Mouse (Mus musculus): ENCODE measurements around the gene Gm8909. TPM values are rescaled to one million over a fixed set of nuclear protein-coding genes. Genes with fewer than 3 reads are reported as not detected.
"Not testable (repeated sequence)": the region's sequence is repeated elsewhere in the genome, so short reads cannot be mapped to it uniquely, and the experiment has no call there.

The Gm8909 gene
- total and polyA plus RNA-seq, 2 experiments from 2014 or later = not detected

DNA sequence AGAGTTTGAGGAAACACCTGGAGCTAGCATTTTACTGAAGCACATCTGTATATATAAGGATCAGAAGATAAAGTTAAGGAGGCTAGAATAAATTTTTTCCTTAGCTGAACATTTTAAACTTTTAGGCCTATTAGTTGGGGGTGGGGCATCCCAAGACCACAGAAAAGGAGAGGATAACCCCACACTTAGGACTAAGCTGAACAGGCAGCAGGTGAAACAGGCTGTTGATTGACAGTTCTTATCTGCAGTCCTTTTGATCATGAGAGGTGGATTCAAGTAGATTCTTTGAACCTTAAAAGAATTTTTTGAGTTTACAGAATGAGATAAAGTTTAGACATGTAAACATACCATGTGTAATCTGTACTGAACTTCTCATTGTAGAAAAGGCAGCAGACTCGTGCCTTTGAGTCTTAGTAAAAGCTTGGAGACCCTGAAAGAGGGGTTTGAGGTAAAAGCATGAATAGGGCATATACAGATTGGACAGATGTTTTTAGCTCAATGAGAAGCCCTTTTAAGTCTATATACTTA is 2.0 kb upstream of the Gm8909 start:
- Histone ChIP-seq H3K9ac (no peak overlapping the region), H3K27ac (ENCODE audit: low read depth, low read length) (no peak overlapping the region), H3K9me3 (ENCODE audit: low read length) (no peaks in the 10 kb centered on the region), H3K27me3 (ENCODE audit: insufficient read depth, low read length) (peaks cover 25% of the 10 kb centered on the region), H3K4me2 (ENCODE audit: low read depth) (no peak overlapping the region), H3K4me3 (ENCODE audit: low read depth, low read length) (no peak overlapping the region), H3K36me3 (ENCODE audit: insufficient read depth) (no peaks in the 10 kb centered on the region), H3K4me1 (ENCODE audit: insufficient read depth) (no peaks in the 10 kb centered on the region)
- ATAC-seq = no peak
- TF ChIP-seq CTCF (IDR thresholded peaks at IDR 0.05; ENCODE audit: low read depth) = no peak
- DNase-seq = no peak
- WGBS = 34% methylated on average over 1 of the region's 1 CpGs

DNA sequence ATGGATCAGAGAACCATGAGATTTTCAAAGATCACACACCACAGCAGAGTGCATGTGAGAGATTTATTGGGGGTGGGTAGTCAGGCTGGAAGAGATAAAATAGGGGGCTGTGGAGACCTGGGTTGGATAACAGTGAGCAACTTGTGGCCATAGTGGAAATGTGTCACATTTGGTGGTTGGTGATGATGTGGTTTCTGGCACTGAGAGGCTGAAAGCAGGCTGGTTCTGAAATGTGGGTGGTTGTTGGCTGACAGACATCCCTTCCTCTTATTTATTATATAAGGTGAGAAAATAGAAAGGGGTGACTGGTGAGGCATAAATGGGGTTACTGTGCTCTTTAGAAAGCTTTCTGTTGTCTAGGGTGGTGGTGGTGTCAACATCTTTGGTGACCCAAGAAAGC is 1.4 kb upstream of the Gm8909 start:
- Histone ChIP-seq H3K27me3 (ENCODE audit: insufficient read depth, low read length) (peaks cover 31% of the 10 kb centered on the region), H3K9me3 (ENCODE audit: low read length) (no peaks in the 10 kb centered on the region), H3K9ac (no peak overlapping the region), H3K36me3 (ENCODE audit: insufficient read depth) (no peaks in the 10 kb centered on the region), H3K4me3 (ENCODE audit: low read depth, low read length) (no peak overlapping the region), H3K4me2 (ENCODE audit: low read depth) (no peak overlapping the region), H3K27ac (ENCODE audit: low read depth, low read length) (no peak overlapping the region), H3K4me1 (ENCODE audit: insufficient read depth) (no peaks in the 10 kb centered on the region)
- no peak for TF ChIP-seq CTCF (IDR thresholded peaks at IDR 0.05; ENCODE audit: low read depth)
- DNase-seq (no peak), ATAC-seq (no peak)

DNA sequence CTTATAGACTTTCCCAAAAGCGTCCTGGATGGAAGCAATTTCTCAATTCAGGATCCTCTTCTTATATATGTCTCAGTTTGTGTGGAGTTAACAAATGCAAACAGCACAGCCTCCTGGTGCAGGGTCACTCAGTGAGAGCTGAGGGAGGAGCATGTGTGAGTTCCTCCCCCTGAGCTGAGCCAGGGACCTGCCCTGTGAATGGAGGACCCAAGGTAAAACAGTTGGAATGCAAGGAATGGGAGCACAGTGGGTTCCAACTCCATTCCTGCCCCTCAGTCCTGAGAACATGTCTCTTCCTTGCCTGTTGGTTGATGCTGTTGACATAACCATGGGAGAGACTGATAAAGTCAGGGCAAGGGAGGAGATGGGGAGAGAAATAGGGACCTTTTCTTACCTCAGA is 757 bp upstream of the Gm8909 start:
- H3K4me2 ChIP-seq (ENCODE audit: low read depth); DNase-seq; H3K27ac ChIP-seq (ENCODE audit: low read depth, low read length); H3K36me3 ChIP-seq (ENCODE audit: insufficient read depth); ATAC-seq; H3K9me3 ChIP-seq (ENCODE audit: low read length); H3K4me1 ChIP-seq (ENCODE audit: insufficient read depth); H3K9ac ChIP-seq; H3K4me3 ChIP-seq (ENCODE audit: low read depth, low read length): not testable (repeated sequence)
- H3K27me3 ChIP-seq (ENCODE audit: insufficient read depth, low read length) = peaks cover 33% of the 10 kb centered on the region
- WGBS = 40% methylated on average over 1 of the region's 1 CpGs

DNA sequence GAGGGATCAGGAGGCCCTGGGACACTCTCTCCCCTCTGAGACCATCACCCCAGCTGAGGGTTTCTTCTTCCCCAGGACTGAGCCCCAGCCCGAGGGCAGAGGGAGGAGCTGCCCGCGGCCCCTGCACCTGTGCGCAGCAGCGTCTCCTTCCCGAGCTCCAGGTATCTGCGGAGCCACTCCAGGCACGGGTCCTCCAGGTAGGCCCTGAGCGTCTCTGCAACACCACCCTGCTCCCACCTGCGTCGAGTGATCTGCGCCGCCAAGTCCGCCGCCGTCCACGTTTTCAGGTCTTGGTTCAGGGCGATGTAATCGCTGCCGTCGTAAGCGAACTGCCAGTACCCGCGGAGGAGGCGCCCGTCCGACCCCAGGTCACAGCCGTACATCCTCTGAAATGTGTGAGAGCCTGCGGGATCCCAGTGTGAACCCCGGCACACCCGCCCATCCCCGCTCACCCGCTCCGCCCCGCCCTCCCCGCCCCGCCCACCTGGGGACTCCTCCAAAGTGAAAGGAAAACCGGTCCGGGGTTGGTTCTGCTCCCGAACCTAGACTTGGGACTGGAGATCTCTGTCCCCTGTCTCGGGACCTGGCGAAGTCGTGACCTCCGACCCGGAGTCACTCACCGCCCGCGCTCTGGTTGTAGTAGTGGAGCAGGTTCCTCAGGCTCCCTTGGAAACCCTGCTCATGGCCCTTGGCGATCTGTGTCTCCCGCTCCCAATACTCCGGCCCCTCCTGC is 865 bp downstream of the Gm8909 start:
- Histone ChIP-seq H3K27me3 (ENCODE audit: insufficient read depth, low read length) (peaks cover 34% of the 10 kb centered on the region), H3K27ac (ENCODE audit: low read depth, low read length) (no peak overlapping the region), H3K4me2 (ENCODE audit: low read depth) (peak overlapping the region; percentile 27), H3K9me3 (ENCODE audit: low read length) (no peaks in the 10 kb centered on the region), H3K36me3 (ENCODE audit: insufficient read depth) (no peaks in the 10 kb centered on the region), H3K4me3 (ENCODE audit: low read depth, low read length) (peak overlapping the region; percentile 9; the same call in 1 of the 2 replicates), H3K4me1 (ENCODE audit: insufficient read depth) (no peaks in the 10 kb centered on the region), H3K9ac (no peak overlapping the region)
- no peak for DNase-seq
- WGBS = 3% methylated on average over 46 of the region's 51 CpGs
- no peak for TF ChIP-seq CTCF (IDR thresholded peaks at IDR 0.05; ENCODE audit: low read depth)
- ATAC-seq = no peak

DNA sequence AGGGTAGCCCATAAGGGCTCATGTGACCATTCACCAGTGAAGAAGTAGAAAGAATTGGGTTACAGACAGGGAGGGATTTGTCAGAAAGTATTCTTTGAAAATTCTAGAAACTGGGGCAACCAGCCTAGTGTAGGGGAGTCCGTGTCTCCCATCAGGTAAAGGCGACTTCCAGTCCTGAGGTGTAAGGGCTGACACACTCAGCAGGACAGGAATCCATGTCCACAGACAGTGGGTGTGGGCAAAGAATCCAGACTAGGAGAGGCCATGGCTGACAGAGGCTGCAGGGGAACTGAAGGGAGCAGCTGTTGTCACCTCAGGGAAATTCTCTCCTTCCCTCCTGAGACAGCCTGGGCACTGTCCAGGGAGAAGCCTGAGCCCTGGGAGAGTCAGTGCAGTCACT is 1.4 kb downstream of the Gm8909 start:
- 9% methylated on average over 2 of the region's 2 CpGs for WGBS
- H3K4me1 ChIP-seq (ENCODE audit: insufficient read depth); H3K27ac ChIP-seq (ENCODE audit: low read depth, low read length); H3K4me2 ChIP-seq (ENCODE audit: low read depth); ATAC-seq; H3K36me3 ChIP-seq (ENCODE audit: insufficient read depth); H3K9me3 ChIP-seq (ENCODE audit: low read length); DNase-seq; H3K9ac ChIP-seq; H3K4me3 ChIP-seq (ENCODE audit: low read depth, low read length): not testable (repeated sequence)
- peaks cover 40% of the 10 kb centered on the region for H3K27me3 ChIP-seq (ENCODE audit: insufficient read depth, low read length)

DNA sequence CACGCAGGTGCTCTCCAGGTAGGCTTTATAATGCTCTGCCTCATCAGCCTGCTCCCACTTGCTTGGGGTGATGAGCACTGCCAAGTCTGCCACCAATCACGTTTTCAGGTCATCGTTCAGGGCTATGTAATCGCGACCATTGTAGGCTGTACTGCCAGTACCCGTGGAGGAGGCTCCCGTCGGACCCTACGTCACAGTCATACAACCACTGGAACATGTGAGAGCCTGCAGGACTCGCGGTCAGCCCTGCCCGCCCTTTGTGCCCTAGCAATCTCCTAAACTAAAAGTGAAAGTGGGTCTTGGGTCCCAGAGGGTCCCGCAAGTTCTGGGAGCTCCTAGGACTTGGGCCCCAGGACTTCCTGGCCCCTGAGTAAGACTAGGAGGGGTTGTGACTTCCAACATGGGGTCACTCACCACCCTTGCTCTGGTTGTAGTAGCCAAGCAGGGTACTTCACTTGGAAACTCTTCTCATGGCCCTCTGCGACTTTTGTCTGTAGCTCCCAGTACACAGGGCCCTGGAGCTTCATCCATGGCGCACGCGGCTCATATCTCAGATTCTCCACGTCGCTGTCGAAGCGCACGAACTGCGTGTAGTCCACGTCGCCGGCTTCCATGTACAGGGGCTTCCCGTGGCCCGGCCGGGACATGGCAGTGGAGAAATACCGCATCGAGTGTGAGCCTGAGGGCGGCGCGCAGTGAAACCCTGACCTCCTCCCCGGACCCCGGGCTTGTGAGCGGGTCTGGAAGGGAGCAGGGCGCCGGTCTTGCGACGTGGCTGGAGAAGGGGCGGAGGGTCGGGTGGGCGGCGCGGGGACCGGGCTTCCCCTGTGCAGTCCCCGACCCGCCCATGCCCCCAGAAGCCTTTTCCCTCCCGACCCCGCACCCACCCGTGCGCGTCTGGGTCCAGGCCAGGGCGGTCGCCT is 6.9 kb downstream of the Gm8909 start:
- ATAC-seq (no peak), DNase-seq (no peak)
- no peak for TF ChIP-seq CTCF (IDR thresholded peaks at IDR 0.05; ENCODE audit: low read depth)
- Histone ChIP-seq H3K4me1 (ENCODE audit: insufficient read depth) (no peaks in the 10 kb centered on the region), H3K4me3 (ENCODE audit: low read depth, low read length) (no peak overlapping the region), H3K9ac (no peak overlapping the region), H3K27me3 (ENCODE audit: insufficient read depth, low read length) (peaks cover 39% of the 10 kb centered on the region), H3K27ac (ENCODE audit: low read depth, low read length) (no peak overlapping the region), H3K9me3 (ENCODE audit: low read length) (no peaks in the 10 kb centered on the region), H3K36me3 (ENCODE audit: insufficient read depth) (no peaks in the 10 kb centered on the region), H3K4me2 (ENCODE audit: low read depth) (no peak overlapping the region)
- WGBS = 2% methylated on average over 52 of the region's 56 CpGs

DNA sequence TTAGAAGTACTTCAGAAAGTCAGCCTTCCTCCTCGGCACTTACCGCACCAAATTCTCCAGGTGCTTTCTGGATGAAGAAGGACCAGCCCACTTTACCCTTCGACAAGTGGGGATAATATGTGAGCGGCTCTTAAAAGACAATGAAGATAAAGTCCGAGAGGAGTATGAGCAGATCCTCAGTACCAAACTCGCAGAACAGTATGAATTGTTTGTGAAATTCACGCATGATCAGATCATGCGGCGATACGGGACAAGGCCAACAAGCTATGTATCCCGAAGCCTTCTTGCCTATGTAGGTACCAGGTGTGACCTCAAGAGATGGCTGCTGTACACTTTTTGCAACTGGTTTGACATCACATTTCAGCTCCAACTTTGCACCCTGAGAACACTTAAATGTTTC is 10.1 kb downstream of the Gm8909 start:
- peak overlapping the region; percentile 22; the same call in 1 of the 2 replicates for H3K4me3 ChIP-seq (ENCODE audit: low read depth, low read length)
- H3K4me1 ChIP-seq (ENCODE audit: insufficient read depth); DNase-seq; H3K27ac ChIP-seq (ENCODE audit: low read depth, low read length); H3K36me3 ChIP-seq (ENCODE audit: insufficient read depth); H3K9me3 ChIP-seq (ENCODE audit: low read length); ATAC-seq; H3K9ac ChIP-seq: not testable (repeated sequence)
- H3K27me3 ChIP-seq (ENCODE audit: insufficient read depth, low read length) = peaks cover 24% of the 10 kb centered on the region
- WGBS = 8% methylated on average over 11 of the region's 11 CpGs
- peak overlapping the region; percentile 47 for H3K4me2 ChIP-seq (ENCODE audit: low read depth)

DNA sequence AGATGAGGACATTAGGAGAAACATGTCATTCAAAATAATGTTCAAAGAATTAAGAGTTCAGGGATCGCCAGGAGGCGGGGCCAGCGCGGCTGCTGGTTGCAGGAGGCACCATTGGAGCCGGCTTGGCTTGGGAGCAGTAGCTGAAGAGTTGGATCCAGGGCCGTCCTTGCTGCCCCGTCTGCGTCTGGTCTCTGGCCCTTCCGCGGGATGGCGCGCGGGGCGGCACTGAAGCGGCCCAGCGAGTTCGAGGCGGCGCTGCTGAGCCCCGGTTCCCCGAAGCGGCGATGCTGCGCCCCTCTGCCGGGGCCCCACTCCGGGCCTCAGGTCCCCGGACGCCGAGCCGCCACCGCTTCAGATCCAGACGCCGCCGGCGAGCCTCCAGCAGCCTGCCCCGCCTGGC is 10.6 kb downstream of the Gm8909 start:
- Histone ChIP-seq H3K4me3 (ENCODE audit: low read depth, low read length) (peak overlapping the region; percentile 22), H3K4me2 (ENCODE audit: low read depth) (peak overlapping the region; percentile 47), H3K27me3 (ENCODE audit: insufficient read depth, low read length) (peaks cover 24% of the 10 kb centered on the region)
- not testable (repeated sequence) for H3K36me3 ChIP-seq (ENCODE audit: insufficient read depth); ATAC-seq; H3K9ac ChIP-seq; H3K27ac ChIP-seq (ENCODE audit: low read depth, low read length); DNase-seq; H3K9me3 ChIP-seq (ENCODE audit: low read length); H3K4me1 ChIP-seq (ENCODE audit: insufficient read depth)
- under 1% methylated on average over 36 of the region's 36 CpGs for WGBS

All from forebrain, postnatal 0 days (tissue).